Mouse (Mus musculus) MEL (cell line): ENCODE results near the gene Grifin.

Experiments used
- CHD2 ChIP-seq: IDR thresholded peaks from 2 replicates; pipeline ENCODE4 v1.6.1; 2011; ENCODE audit warnings: low read length, improper control_type of control experiment
- CTCF ChIP-seq, 3 experiments: IDR thresholded peaks in 2 of 3; conservative IDR thresholded peaks in 1 of 3; 2 replicates each; pipeline ENCODE4 v1.5.1; 2011 to 2012; ENCODE audit warnings: low read length in 3 of 3, low read depth in 2 of 3, mild to moderate bottlenecking in 2 of 3, improper control_type of control experiment in 1 of 3, inconsistent platforms in 1 of 3, mixed read lengths in 1 of 3, moderate library complexity in 1 of 3; ENCODE audit not compliant: control insufficient read depth in 1 of 3, insufficient read depth in 1 of 3, poor library complexity in 1 of 3, severe bottlenecking in 1 of 3
- EP300 ChIP-seq, 2 experiments: IDR thresholded peaks; 2 replicates each; pipeline ENCODE4 v1.6.1; 2011; ENCODE audit warnings: improper control_type of control experiment in 2 of 2, low read length in 2 of 2, low read depth in 1 of 2, mild to moderate bottlenecking in 1 of 2
- KAT2A ChIP-seq: conservative IDR thresholded peaks from 2 replicates; pipeline ENCODE4 v1.6.1; 2012; ENCODE audit warnings: low read depth, low read length, improper control_type of control experiment, inconsistent platforms
- MEF2A ChIP-seq: IDR thresholded peaks from 2 replicates; pipeline ENCODE4 v1.6.1; 2014; ENCODE audit warnings: low read depth, mild to moderate bottlenecking, inconsistent platforms, low read length, improper control_type of control experiment; ENCODE audit not compliant: poor library complexity, insufficient replicate concordance, severe bottlenecking; ENCODE audit errors: extremely low read depth
- NELFE ChIP-seq: IDR thresholded peaks from 2 replicates; pipeline ENCODE4 v1.6.1; 2011; ENCODE audit warnings: low read depth, low read length, improper control_type of control experiment
- NRF1 ChIP-seq: IDR thresholded peaks from 2 replicates; pipeline ENCODE4 v1.6.1; 2014; ENCODE audit warnings: low read depth, mild to moderate bottlenecking, inconsistent platforms, low read length, improper control_type of control experiment, moderate library complexity; ENCODE audit not compliant: poor library complexity, insufficient read depth, severe bottlenecking
- POLR2A ChIP-seq, 2 experiments: IDR thresholded peaks; 2 replicates each; pipeline ENCODE4 v1.6.1; 2011 to 2012; ENCODE audit warnings: low read length in 2 of 2, mild to moderate bottlenecking in 2 of 2, control low read depth in 1 of 2, improper control_type of control experiment in 1 of 2, low read depth in 1 of 2, moderate library complexity in 1 of 2; ENCODE audit not compliant: control insufficient read depth in 1 of 2, insufficient read depth in 1 of 2, poor library complexity in 1 of 2
- USF2 ChIP-seq, 2 experiments: IDR thresholded peaks; 2 replicates each; pipeline ENCODE4 v1.6.1; 2011 to 2012; ENCODE audit warnings: improper control_type of control experiment in 2 of 2, low read length in 2 of 2, borderline replicate concordance in 1 of 2, inconsistent platforms in 1 of 2, low read depth in 1 of 2, mild to moderate bottlenecking in 1 of 2; ENCODE audit not compliant: insufficient read depth in 1 of 2

- TF ChIP-seq POLR2A (IDR thresholded peaks at IDR 0.05; ENCODE audit: control insufficient read depth in 1 of 2, insufficient read depth in 1 of 2, low read depth in 1 of 2, low read length in 2 of 2, poor library complexity in 1 of 2) (no peak), CHD2 (no peak), USF2 (IDR thresholded peaks at IDR 0.05; ENCODE audit: borderline replicate concordance in 1 of 2, insufficient read depth in 1 of 2, low read depth in 1 of 2, low read length in 2 of 2) (no peak), EP300 (IDR thresholded peaks at IDR 0.05; ENCODE audit: low read depth in 1 of 2, low read length in 2 of 2) (no peak), NELFE (no peak), MEF2A (no peak), CTCF (IDR thresholded peaks at IDR 0.05 in 2 of 3, conservative IDR thresholded peaks at IDR 0.05 in 1 of 3; ENCODE audit: control insufficient read depth in 1 of 3, insufficient read depth in 1 of 3, low read depth in 2 of 3, low read length in 3 of 3, poor library complexity in 1 of 3, severe bottlenecking in 1 of 3) (no peak), KAT2A (no peak), NRF1 (no peak)
Measured at GRCm38 (mm10) chr5:140571201-140571600, 6.3 kb upstream of the Grifin start.
